Mouse (Mus musculus): ENCODE measurements around the gene Grm4. TPM values are rescaled to one million over a fixed set of nuclear protein-coding genes. Genes with fewer than 3 reads are reported as not detected.

The Grm4 gene
- polyA plus RNA-seq, 1 experiment from 2014 or later = 10.1 TPM

DNA sequence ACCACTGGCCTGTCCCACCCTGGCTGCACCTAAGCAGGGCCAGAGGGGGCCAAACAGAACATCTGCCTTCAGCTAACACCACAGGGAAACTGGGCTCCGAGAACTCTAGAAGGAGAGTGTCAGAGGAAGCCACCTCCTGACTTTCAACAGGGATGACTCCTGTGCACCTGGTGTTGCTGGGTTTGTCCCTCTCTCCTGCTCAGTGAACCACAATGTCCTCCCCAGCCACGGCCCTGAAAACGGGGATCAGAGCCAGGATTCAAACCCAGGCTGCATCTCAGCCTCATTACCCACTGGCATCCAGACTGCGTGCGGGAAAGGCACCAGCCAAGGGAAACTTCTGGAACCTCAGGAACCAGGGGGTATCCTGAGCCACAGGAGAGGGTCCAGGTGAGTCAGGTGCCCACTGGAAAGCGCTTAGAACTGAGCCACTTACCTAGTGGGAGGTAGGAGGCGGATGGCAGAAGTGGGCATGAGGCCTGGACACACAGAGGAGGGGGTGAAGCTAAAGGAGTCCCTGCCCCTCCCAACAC lies 26.1 kb downstream of the Grm4 start:
- Histone ChIP-seq H3K9me3 (ENCODE audit: control insufficient read depth, low read length) (no peaks in the 10 kb centered on the region), H3K36me3 (ENCODE audit: control insufficient read depth, insufficient read depth, low read length) (no peaks in the 10 kb centered on the region), H3K4me2 (ENCODE audit: low read length) (no peak overlapping the region), H3K4me3 (replicated peaks; ENCODE audit: low read depth, low read length) (no peak overlapping the region), H3K27me3 (ENCODE audit: control insufficient read depth, insufficient read depth, low read length) (no peaks in the 10 kb centered on the region), H3K4me1 (ENCODE audit: control insufficient read depth, insufficient read depth, low read length) (0 out of 2 replicates have a peak, but pooled peaks cover 4% of the 10 kb centered on the region), H3K9ac (replicated peaks; ENCODE audit: low read length) (no peak overlapping the region), H3K27ac (replicated peaks; ENCODE audit: low read depth, low read length) (no peak overlapping the region)
- ATAC-seq (ENCODE audit: low FRiP score, low TSS enrichment) (no peak), DNase-seq (no peak)
- 87% methylated on average over 7 of the region's 7 CpGs for WGBS

DNA sequence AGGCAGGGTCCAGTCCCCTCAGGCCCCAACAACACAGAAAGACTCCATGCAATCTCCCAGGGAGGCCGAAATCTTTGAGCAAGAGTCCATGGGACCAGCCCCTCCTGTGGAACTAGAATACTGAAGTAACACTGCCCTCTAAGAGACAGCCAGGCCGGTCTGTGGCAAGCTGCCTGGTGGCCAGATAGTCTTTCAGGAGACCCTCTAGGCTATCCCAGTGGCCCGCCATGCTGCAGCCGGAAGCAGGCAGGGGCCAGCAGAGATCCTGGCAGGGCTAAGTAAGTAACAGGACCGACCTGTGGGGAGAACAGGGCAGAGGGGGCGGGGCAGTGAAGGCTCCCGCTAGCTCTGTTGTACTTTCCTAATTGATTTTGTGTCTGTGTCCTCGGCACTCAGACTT lies 27.2 kb downstream of the Grm4 start:
- DNase-seq = no peak
- 42% methylated on average over 8 of the region's 8 CpGs for WGBS
- Histone ChIP-seq H3K9me3 (ENCODE audit: control insufficient read depth, low read length) (no peaks in the 10 kb centered on the region), H3K27me3 (ENCODE audit: control insufficient read depth, insufficient read depth, low read length) (no peaks in the 10 kb centered on the region), H3K4me2 (ENCODE audit: low read length) (no peak overlapping the region), H3K36me3 (ENCODE audit: control insufficient read depth, insufficient read depth, low read length) (no peaks in the 10 kb centered on the region), H3K27ac (replicated peaks; ENCODE audit: low read depth, low read length) (0 out of 2 replicates have a peak overlapping the region, but pooled peaks have one; percentile 37), H3K4me3 (replicated peaks; ENCODE audit: low read depth, low read length) (no peak overlapping the region), H3K4me1 (ENCODE audit: control insufficient read depth, insufficient read depth, low read length) (peaks cover 2% of the 10 kb centered on the region; the same call in 1 of the 2 replicates), H3K9ac (replicated peaks; ENCODE audit: low read length) (no peak overlapping the region)
- ATAC-seq (ENCODE audit: low FRiP score, low TSS enrichment) = no peak

DNA sequence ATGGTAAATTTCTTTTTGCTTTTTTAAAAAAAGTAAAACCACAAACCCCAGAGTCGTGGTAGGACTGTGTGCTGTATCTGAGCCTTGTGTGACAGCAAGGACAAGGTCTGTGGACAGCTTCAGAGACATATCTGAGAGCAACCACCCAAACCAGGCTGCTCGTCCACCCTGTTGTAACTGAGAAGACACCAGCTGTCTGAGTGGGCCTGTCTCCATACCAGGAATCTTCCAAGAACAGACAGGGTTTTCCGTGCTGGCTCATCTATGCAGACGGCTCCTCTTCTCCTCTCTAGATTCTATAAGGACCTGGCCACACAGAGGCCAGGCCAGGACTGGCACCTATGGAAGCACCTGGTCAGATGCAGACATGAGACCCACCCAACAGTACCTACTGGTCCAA lies 27.8 kb downstream of the Grm4 start:
- no peak overlapping the region for H3K4me2 ChIP-seq (ENCODE audit: low read length)
- no peak overlapping the region for H3K4me3 ChIP-seq (replicated peaks; ENCODE audit: low read depth, low read length)
- H3K9ac ChIP-seq (replicated peaks; ENCODE audit: low read length) = no peak overlapping the region
- no peak for ATAC-seq (ENCODE audit: low FRiP score, low TSS enrichment)
- WGBS = 84% methylated on average over 4 of the region's 4 CpGs
- no peaks in the 10 kb centered on the region for H3K9me3 ChIP-seq (ENCODE audit: control insufficient read depth, low read length)
- H3K4me1 ChIP-seq (ENCODE audit: control insufficient read depth, insufficient read depth, low read length) = peaks cover 7% of the 10 kb centered on the region; the same call in 1 of the 2 replicates
- H3K27me3 ChIP-seq (ENCODE audit: control insufficient read depth, insufficient read depth, low read length) = no peaks in the 10 kb centered on the region
- no peak for DNase-seq
- no peak overlapping the region for H3K27ac ChIP-seq (replicated peaks; ENCODE audit: low read depth, low read length)
- no peaks in the 10 kb centered on the region for H3K36me3 ChIP-seq (ENCODE audit: control insufficient read depth, insufficient read depth, low read length)

DNA sequence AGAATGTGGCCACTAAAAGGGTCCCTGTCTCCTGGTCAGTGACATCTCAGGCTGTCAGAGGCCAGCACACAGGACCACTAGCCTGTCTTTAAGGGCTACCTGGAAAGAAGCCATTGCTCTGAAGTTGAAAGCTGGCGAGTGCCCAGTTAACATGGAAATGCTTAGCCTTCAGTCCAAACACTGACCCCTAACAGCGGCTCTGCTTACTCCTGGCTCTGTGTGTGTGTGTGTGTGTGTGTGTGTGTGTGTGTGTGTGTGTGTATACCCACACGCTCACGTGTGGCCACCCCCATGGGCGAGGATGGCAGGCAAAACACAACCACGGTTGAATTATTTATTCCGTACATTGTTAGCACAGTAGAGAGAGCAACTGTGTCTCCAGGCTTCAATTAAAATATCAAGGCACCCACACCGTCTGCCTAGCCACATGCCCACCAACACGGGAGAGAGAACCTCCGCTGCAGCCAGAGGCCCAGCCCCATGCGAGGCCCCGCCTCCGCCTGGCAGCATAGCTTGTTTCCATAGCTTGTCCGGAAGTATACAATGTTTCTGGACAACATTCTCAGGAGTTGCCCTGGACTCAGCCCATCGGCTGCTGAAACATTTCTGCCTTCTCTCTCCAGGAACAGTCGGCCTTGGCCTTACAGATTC lies 32.9 kb downstream of the Grm4 start:
- Histone ChIP-seq H3K9ac (replicated peaks; ENCODE audit: low read length) (no peak overlapping the region), H3K4me2 (ENCODE audit: low read length) (no peak overlapping the region), H3K9me3 (ENCODE audit: control insufficient read depth, low read length) (no peaks in the 10 kb centered on the region), H3K36me3 (ENCODE audit: control insufficient read depth, insufficient read depth, low read length) (no peaks in the 10 kb centered on the region), H3K27me3 (ENCODE audit: control insufficient read depth, insufficient read depth, low read length) (no peaks in the 10 kb centered on the region), H3K4me1 (ENCODE audit: control insufficient read depth, insufficient read depth, low read length) (peaks cover 10% of the 10 kb centered on the region; the same call in 1 of the 2 replicates), H3K4me3 (replicated peaks; ENCODE audit: low read depth, low read length) (no peak overlapping the region), H3K27ac (replicated peaks; ENCODE audit: low read depth, low read length) (peak overlapping the region; percentile 22; the same call in 1 of the 2 replicates)
- 46% methylated on average over 16 of the region's 16 CpGs for WGBS
- no peak for ATAC-seq (ENCODE audit: low FRiP score, low TSS enrichment)
- peak; percentile 58 for DNase-seq

DNA sequence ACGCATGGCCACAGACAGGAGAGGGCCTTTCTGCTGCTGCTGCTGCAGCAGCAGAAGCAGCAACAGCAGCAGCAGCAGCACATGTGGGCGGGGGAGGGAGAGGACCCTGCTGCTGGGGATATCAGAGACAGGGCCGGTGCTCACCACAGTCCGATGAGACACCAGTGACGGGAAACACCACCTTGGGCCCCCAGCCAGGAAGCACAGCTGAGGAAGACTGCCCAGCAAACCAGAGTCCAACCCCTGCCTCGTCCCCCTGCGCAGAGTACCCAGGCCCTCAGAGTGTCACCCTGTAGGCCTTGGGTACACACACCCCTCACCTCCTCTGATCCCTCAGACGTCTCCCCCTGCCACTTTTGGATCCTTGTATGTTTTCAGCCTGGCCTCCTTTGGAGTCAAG lies 35.3 kb downstream of the Grm4 start:
- Histone ChIP-seq H3K4me1 (ENCODE audit: control insufficient read depth, insufficient read depth, low read length) (peaks cover 10% of the 10 kb centered on the region; the same call in 1 of the 2 replicates), H3K9ac (replicated peaks; ENCODE audit: low read length) (no peak overlapping the region), H3K27me3 (ENCODE audit: control insufficient read depth, insufficient read depth, low read length) (no peaks in the 10 kb centered on the region), H3K27ac (replicated peaks; ENCODE audit: low read depth, low read length) (no peak overlapping the region), H3K4me2 (ENCODE audit: low read length) (no peak overlapping the region), H3K4me3 (replicated peaks; ENCODE audit: low read depth, low read length) (no peak overlapping the region), H3K9me3 (ENCODE audit: control insufficient read depth, low read length) (no peaks in the 10 kb centered on the region), H3K36me3 (ENCODE audit: control insufficient read depth, insufficient read depth, low read length) (no peaks in the 10 kb centered on the region)
- DNase-seq = no peak
- WGBS = 53% methylated on average over 8 of the region's 8 CpGs
- ATAC-seq (ENCODE audit: low FRiP score, low TSS enrichment) = no peak

DNA sequence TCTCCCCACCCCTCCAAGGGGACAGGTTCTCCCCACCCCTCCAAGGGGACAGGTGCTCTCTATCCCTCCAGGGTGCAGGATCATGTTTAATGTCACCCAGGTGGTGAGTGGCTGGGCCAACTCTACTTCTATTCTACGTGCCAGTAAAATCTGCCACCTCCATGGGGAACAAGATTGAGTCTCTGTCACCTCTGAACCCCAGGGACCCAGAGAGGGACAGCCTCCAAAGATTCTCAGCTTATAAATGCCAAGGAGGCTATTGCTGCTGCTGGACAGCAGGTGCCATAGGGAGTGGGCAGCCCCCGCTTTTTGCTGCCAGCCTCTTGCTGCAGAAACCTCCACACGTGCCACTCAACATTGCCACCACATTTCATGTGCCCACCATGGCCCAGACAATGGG lies 37.6 kb downstream of the Grm4 start:
- Histone ChIP-seq H3K36me3 (ENCODE audit: control insufficient read depth, insufficient read depth, low read length) (no peaks in the 10 kb centered on the region), H3K4me3 (replicated peaks; ENCODE audit: low read depth, low read length) (no peak overlapping the region), H3K27ac (replicated peaks; ENCODE audit: low read depth, low read length) (no peak overlapping the region), H3K4me1 (ENCODE audit: control insufficient read depth, insufficient read depth, low read length) (peaks cover 17% of the 10 kb centered on the region), H3K9me3 (ENCODE audit: control insufficient read depth, low read length) (no peaks in the 10 kb centered on the region), H3K9ac (replicated peaks; ENCODE audit: low read length) (no peak overlapping the region), H3K27me3 (ENCODE audit: control insufficient read depth, insufficient read depth, low read length) (no peaks in the 10 kb centered on the region), H3K4me2 (ENCODE audit: low read length) (no peak overlapping the region)
- DNase-seq (no peak), ATAC-seq (ENCODE audit: low FRiP score, low TSS enrichment) (no peak)
- 87% methylated on average over 3 of the region's 3 CpGs for WGBS

DNA sequence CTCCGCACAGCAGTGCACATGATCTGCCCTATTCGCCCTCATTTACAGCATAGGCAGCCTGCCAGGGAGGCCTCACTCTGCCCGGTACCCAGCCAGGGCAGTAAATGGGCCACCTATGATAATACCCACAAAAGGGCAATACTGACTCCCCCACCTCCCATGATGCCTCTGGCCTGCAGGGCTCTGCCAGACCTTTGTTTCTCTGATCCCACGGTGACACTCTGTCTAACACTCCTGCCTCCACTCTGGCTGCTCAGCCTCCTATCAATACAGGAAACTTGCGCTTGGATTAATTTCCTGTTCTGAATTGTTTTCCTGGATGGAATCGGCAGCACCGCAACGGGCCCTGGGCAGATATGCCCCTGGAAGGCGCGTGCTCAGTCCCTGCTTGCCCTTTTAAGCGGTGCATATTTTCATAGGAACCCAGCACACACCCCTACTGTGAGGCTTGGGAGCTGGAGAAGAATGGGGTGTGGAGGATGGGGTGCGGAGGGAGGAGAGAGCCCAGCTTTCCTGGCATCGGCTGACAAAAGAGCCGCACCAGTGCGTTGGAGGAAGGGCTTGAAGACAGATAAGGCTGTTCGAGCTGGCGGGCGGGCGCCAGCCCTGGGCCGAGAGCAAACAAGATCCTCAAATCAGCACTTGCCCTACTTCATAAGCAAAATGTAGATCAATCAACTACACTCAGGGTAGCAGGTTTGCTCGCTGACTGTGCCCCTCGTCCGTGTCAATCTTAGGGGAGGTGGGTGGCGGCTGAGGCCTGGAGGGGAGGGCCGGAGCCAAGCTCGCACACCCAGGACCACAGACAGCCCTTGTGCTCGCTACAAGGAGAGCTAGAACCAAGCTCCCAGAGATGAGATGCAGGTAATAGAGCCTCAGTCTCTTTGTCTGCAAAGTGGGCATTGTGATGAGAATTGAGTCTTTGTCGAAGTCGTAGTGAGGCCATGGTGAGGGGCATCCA lies 40.8 kb downstream of the Grm4 start:
- H3K36me3 ChIP-seq (ENCODE audit: control insufficient read depth, insufficient read depth, low read length) = no peaks in the 10 kb centered on the region
- no peak overlapping the region for H3K4me2 ChIP-seq (ENCODE audit: low read length)
- no peak overlapping the region for H3K4me3 ChIP-seq (replicated peaks; ENCODE audit: low read depth, low read length)
- no peaks in the 10 kb centered on the region for H3K27me3 ChIP-seq (ENCODE audit: control insufficient read depth, insufficient read depth, low read length)
- peak overlapping the region; percentile 77 for H3K27ac ChIP-seq (replicated peaks; ENCODE audit: low read depth, low read length)
- peak overlapping the region; percentile 40 for H3K9ac ChIP-seq (replicated peaks; ENCODE audit: low read length)
- ATAC-seq (ENCODE audit: low FRiP score, low TSS enrichment) (peak; percentile 21; the same call in 1 of the 2 replicates), DNase-seq (peak; percentile 73)
- no peaks in the 10 kb centered on the region for H3K9me3 ChIP-seq (ENCODE audit: control insufficient read depth, low read length)
- H3K4me1 ChIP-seq (ENCODE audit: control insufficient read depth, insufficient read depth, low read length) = peaks cover 15% of the 10 kb centered on the region
- 42% methylated on average over 29 of the region's 29 CpGs for WGBS

DNA sequence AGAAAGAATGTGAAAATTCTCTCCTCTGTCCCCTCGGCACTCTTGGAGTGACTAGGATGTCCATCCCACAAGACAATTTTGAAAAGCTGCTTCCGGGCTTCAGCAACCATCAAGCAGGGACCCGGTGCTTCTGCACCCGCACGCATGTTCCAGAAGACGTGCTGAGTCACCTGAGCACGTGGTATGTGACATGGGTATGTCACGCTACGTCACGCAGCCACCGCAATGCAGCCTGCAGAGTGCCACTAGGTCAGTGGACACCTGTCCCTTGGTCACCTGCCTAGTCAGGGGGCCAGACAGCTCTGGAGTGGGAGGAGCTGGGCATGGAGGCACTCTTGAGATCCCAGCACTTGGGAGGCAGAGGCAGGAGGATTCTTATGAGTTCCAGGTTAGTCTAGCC lies 45.6 kb downstream of the Grm4 start:
- Histone ChIP-seq H3K9me3 (ENCODE audit: control insufficient read depth, low read length) (no peaks in the 10 kb centered on the region), H3K4me1 (ENCODE audit: control insufficient read depth, insufficient read depth, low read length) (peaks cover 25% of the 10 kb centered on the region), H3K4me3 (replicated peaks; ENCODE audit: low read depth, low read length) (no peak overlapping the region), H3K27ac (replicated peaks; ENCODE audit: low read depth, low read length) (no peak overlapping the region), H3K9ac (replicated peaks; ENCODE audit: low read length) (no peak overlapping the region), H3K36me3 (ENCODE audit: control insufficient read depth, insufficient read depth, low read length) (no peaks in the 10 kb centered on the region), H3K27me3 (ENCODE audit: control insufficient read depth, insufficient read depth, low read length) (no peaks in the 10 kb centered on the region), H3K4me2 (ENCODE audit: low read length) (no peak overlapping the region)
- DNase-seq = no peak
- 94% methylated on average over 11 of the region's 11 CpGs for WGBS
- ATAC-seq (ENCODE audit: low FRiP score, low TSS enrichment) = no peak
